Mouse (Mus musculus): ENCODE measurements around the gene Ofd1. TPM values are rescaled to one million over a fixed set of nuclear protein-coding genes. Genes with fewer than 3 reads are reported as not detected.
A peak's percentile ranks its signal among the peaks of the same experiment; 100 is the strongest.

The Ofd1 gene
- total RNA-seq, 1 experiment from 2014 or later, result 15.8 TPM

GRCm38 (mm10) chrX:166365458-166366213 is 74.9 kb downstream of the Ofd1 start:
- no peak for ATAC-seq (replicated peaks; ENCODE audit: low read depth, poor library complexity, severe bottlenecking)

- ATAC-seq (replicated peaks; ENCODE audit: low read depth, poor library complexity, severe bottlenecking), result peak; percentile 82
These were observed 80.0 kb downstream of the Ofd1 start for GRCm38 (mm10) chrX:166360455-166360854.

- ATAC-seq (replicated peaks; ENCODE audit: low read depth, poor library complexity, severe bottlenecking), result peak; percentile 60; the same call in 1 of the 2 replicates
These were observed 80.5 kb downstream of the Ofd1 start for GRCm38 (mm10) chrX:166359927-166360440.

- no peak for ATAC-seq (replicated peaks; ENCODE audit: low read depth, poor library complexity, severe bottlenecking)
These were observed 81.5 kb downstream of the Ofd1 start for GRCm38 (mm10) chrX:166358955-166359354.

- ATAC-seq (replicated peaks; ENCODE audit: low read depth, poor library complexity, severe bottlenecking), result 0 out of 2 replicates have a peak, but pooled peaks have one; percentile 47
These were observed 84.2 kb downstream of the Ofd1 start for GRCm38 (mm10) chrX:166356276-166356675.

GRCm38 (mm10) chrX:166354913-166355312 is 85.6 kb downstream of the Ofd1 start:
- ATAC-seq (replicated peaks; ENCODE audit: low read depth, poor library complexity, severe bottlenecking), result no peak

- no peak for ATAC-seq (replicated peaks; ENCODE audit: low read depth, poor library complexity, severe bottlenecking)
These were observed 87.1 kb downstream of the Ofd1 start for GRCm38 (mm10) chrX:166353412-166353811.

- ATAC-seq (replicated peaks; ENCODE audit: low read depth, poor library complexity, severe bottlenecking), result peak; percentile 99
These were observed 88.7 kb downstream of the Ofd1 start for GRCm38 (mm10) chrX:166351790-166352189.

GRCm38 (mm10) chrX:166348634-166349033 is 91.9 kb downstream of the Ofd1 start:
- ATAC-seq (replicated peaks; ENCODE audit: low read depth, poor library complexity, severe bottlenecking), result no peak

GRCm38 (mm10) chrX:166348086-166348485 is 92.4 kb downstream of the Ofd1 start:
- no peak for ATAC-seq (replicated peaks; ENCODE audit: low read depth, poor library complexity, severe bottlenecking)

GRCm38 (mm10) chrX:166344228-166345015 is 96.1 kb downstream of the Ofd1 start:
- ATAC-seq (replicated peaks; ENCODE audit: low read depth, poor library complexity, severe bottlenecking), result no peak

- peak; percentile 83 for ATAC-seq (replicated peaks; ENCODE audit: low read depth, poor library complexity, severe bottlenecking)
These were observed 98.7 kb downstream of the Ofd1 start for GRCm38 (mm10) chrX:166341795-166342194.

Other genes with a start within 250 kb of the Ofd1 start
- gene Gpm6b, start 201.8 kb downstream of the Ofd1 start, total RNA-seq (2017), result 0.05 and 0.82 TPM in 2 replicates
- 7.9 and 13.0 TPM in 2 replicates for gene Trappc2, start 130 bp downstream of the Ofd1 start, total RNA-seq (2017)
- gene Rab9, start 39.2 kb upstream of the Ofd1 start, total RNA-seq (2017), result 67.4 TPM in 2 replicates
- gene Tceanc, start 77.9 kb upstream of the Ofd1 start, total RNA-seq (2017), result 7.2 and 7.6 TPM in 2 replicates
- not detected in 2 replicates for gene Egfl6, start 145.0 kb upstream of the Ofd1 start, total RNA-seq (2017)

Measured in common myeloid progenitor, adult 5-6 weeks (primary cell).